Mouse (Mus musculus) right cerebral cortex, adult 2 months (tissue): ENCODE results near the gene Lpo.

Experiments
- DNase-seq, 2 experiments: peaks; one replicate each; pipeline ENCODE4 v3.0.0; 2021 to 2022; ENCODE audit warnings: low spot score in 2 of 2

Lpo gene

GRCm38 (mm10) chr11:87758957-87759608, 69.0 kb downstream of the Lpo start:
- DNase-seq, result no peak

- DNase-seq, result no peak
Observed at GRCm38 (mm10) chr11:87758161-87758911, 69.8 kb downstream of the Lpo start.

GRCm38 (mm10) chr11:87757001-87757954, 70.8 kb downstream of the Lpo start:
- no peak for DNase-seq
